Mouse (Mus musculus) adrenal gland, postnatal 25 days (tissue): ENCODE measurements around the gene Gm28051. TPM values are rescaled to one million over a fixed set of nuclear protein-coding genes. Genes with fewer than 3 reads are reported as not detected.

Source experiments
- DNase-seq: peaks from one replicate; pipeline ENCODE4 v3.0.0; 2021; ENCODE audit warnings: mixed read lengths
- long read RNA-seq: library from polyadenylated mRNA; stranded (forward); transcript quantifications from one replicate; pipeline ENCODE4 v2.0.0, GENCODE M21; 2021
- total RNA-seq: library from RNA; stranded (reverse); gene quantifications from 2 replicates; pipeline ENCODE4 v1.2.3, GENCODE M21; 2021

Gm28051 gene
- not detected in 2 replicates for total RNA-seq
- long read RNA-seq, result 0 reads

- peak; percentile 94 for DNase-seq
These were observed at the start of gene Gm28051, which contains the start of the genes Gon7 and Ubr7 for GRCm38 (mm10) chr12:102757689-102758402. Gene Gm28051 (minus strand): TSS chr12:102757765. Gene Gon7 (minus strand): TSS chr12:102757803. Gene Ubr7 (plus strand): TSS chr12:102757967.

- DNase-seq, result no peak
These were observed 42.0 kb upstream of the Gm28051 start for GRCm38 (mm10) chr12:102799528-102799927.

- no peak for DNase-seq
These were observed 30.4 kb upstream of the Gm28051 start for GRCm38 (mm10) chr12:102787927-102788326.

DNA sequence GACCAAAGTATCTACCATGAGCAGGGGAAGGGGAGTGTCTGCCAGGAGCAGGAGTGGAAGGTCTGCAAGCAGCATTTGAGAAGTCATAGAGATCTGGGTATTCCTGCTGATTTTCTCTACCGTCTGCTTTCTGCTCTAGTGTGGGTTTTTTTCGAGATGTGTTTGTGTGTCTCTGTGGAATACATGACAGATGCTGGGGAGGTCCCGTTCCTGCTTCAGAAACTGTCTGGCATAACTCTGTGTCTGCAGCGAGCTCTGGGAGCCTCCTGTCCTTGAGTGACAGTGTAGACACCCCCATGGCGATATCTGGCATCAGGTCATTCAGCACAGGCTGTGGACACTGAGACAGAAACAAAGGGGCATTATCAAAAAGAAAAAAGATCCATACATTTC is 28.0 kb upstream of the Gm28051 start:
- no peak for DNase-seq

DNA sequence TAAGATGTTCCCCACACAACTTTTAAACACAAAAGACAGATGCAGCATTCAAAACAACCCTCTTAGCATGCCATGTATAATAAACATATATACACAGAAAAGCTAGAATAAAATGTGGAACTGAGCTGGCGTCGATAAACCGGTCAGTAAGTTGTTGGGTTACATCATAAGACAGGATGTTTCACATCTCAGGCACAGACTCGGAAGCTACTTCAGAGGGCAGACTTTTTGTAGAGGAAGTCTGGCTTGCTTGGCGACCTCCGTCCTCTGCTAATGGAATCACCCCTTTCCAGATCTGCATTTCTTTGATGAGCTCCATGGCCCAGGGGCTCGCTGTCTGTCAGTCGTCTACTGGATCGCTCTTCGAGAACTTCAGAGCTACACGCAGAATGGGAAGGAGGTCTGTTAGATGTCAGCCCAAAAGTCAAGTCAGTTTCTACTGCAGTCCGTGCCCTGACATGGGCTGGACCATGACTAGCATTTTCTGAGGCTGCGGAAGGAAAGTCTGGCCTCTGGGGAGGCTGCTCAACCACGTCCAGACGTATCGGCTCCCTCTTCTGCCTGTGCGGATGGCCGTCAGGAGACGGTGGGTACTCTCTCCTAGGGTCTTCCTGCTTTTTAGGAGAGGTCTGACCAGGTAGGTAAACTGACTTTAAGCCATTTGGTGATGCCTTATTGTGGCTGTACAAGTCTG is 27.5 kb upstream of the Gm28051 start:
- DNase-seq, result no peak

GRCm38 (mm10) chr12:102782841-102783240 is 25.3 kb upstream of the Gm28051 start:
- no peak for DNase-seq

DNA sequence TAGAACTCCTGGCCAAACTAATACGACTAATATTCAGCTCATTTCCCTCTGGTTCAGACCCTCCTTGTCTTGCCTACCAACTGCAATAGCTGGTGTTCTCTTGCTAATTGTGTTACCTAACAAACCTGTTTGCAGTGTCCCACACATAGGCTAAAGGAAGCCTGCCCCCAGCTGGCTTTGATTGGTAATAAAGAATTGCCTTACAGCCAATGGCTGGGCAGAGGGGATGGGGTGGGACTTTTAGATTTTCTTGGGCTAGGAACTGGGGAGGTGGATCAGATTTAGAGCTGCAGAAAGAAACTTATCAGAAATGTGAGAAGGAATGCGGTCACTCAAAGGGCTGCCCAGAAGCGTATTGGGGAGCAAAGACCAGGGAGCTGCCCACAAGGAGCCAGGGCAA is 21.9 kb upstream of the Gm28051 start:
- no peak for DNase-seq

DNA sequence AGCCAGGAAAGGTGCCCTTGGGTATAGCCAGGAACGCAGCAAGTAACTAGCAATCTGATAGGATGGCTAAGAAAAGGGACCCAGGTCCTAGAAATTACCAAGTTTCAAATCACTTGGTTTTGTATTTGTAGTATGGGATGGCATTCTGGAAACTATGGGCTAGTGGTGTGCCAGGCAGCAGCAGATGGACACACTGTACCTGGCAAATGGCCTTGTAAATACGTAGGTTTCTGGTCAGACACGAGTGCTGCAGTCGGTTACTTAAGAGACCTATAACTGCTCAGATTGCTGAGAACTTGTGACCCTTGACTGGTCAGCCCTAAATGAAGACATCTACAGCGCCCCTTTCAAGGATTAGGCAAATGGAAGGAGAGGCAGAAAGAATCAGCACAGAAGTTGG is 20.6 kb upstream of the Gm28051 start:
- DNase-seq, result no peak

DNA sequence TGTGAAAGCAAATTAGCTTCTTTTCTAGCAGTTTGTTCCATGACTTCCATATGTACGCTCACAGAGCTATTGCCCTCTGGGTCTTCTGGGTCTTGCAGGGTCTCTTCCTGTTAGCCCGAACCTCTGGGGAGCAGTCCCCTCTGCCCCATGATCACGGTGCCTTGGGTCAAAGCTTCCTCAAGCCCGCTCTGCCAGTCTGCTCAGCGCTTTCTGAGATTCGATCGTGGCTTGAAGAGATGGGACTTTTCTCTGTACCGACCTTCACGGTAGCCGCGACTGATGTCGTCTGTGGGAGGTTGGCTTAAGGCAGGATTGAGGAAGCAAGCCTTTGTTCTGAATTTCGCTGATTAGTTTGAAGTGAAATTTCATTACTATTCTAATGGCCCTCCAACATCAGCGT is 18.5 kb upstream of the Gm28051 start:
- DNase-seq, result no peak

GRCm38 (mm10) chr12:102772676-102773075 is 15.1 kb upstream of the Gm28051 start:
- no peak for DNase-seq

- DNase-seq, result no peak
These were observed 14.0 kb upstream of the Gm28051 start for GRCm38 (mm10) chr12:102771601-102772000.

- no peak for DNase-seq
These were observed 11.4 kb upstream of the Gm28051 start for GRCm38 (mm10) chr12:102769000-102769399.

GRCm38 (mm10) chr12:102763696-102764095 is 6.1 kb upstream of the Gm28051 start:
- peak; percentile 39 for DNase-seq

- DNase-seq, result no peak
These were observed 4.1 kb upstream of the Gm28051 start for GRCm38 (mm10) chr12:102761668-102762067.

DNA sequence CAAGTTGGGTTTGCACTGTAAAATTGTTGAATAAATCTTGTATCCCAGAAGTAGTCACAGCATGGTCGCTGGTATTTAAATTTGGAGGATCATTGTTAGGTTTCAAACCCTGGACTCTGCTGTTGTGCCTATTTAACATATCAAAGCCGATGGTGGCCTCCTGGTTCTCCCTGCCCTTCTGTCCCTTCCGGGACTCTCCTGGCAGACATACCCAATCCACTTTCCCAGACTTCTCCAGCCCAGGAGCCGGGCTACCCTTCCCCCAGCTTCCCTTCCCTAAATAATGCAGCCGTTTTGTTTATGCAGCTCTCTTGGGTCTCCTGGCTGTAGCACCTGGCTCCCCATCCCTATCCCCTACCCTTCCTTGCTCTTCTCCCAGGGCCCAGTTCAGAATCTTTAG is 1.4 kb upstream of the Gm28051 start:
- no peak for DNase-seq

GRCm38 (mm10) chr12:102758403-102758756 is 815 bp upstream of the Gm28051 start, which contains the start of gene Gm20604:
Gene Gm20604 (minus strand): TSS chr12:102758672.
- DNase-seq, result no peak

DNA sequence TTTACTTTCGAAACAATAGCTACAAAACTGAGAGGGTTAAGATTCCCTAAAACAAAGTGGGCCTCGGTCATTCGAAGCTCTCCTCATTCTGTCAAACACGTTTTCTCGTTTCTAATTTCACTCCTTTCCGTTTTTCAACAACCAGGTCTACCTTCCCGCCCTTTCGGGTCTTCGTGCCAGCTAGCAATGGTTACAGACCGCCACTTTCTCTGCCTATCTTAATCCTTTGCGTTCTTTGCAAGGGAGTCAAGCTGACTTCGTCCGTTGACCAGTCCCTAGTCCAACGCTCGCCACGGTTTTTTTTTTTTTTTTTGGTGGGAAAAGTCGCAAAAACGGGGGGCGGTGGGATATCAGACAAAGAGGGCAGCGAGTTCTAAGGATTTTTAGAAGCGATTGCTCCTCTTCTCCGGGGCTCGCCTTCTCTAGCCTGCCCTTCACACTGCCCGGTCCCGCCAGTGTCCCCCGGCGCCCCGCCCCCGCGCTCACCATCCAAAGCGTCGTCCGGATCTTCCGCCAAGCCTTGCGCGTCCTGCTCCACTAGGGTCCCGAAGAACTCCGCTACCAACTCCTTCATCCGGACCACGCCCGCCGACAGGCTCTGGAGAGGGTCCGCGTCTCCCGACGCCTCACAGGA is 393 bp downstream of the Gm28051 start:
- peak; percentile 87 for DNase-seq

DNA sequence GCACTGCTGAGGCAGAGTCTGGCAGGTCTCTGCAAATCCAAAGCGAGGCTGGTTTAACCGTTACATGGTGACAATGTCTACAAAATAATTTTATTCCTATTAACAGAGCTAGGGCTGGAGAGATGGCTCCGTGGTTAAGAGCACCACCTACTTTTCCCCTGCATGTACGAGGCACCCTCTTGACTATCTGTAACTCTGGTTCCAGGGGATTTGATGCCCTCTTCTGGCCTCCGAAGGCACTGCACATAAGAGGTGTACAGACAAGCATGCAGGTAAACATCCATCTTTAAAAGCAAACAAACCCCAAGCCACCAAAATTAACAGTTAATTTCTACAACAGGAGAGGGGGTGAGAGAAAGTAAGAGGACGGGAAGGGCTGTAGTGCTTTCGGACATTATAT is 1.3 kb downstream of the Gm28051 start:
- no peak for DNase-seq

DNA sequence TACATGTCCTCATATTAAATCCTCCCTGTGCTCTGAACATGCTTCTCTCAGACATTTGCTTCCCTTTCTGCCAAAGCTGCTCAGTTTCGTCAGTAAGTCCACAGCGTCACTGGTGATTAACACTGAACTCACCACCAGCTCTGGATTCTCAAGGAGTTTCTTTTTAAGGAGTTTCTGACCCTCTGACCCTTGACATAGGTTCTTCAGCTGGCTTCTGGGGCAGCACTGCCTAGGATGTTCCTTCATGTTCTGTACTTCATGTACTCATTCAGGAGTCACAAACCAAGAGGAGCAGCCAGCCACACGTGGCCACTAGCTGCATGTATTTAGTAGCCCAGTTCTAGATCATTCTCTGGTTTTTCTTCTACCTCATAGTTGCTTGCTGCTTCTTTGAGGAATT is 9.3 kb downstream of the Gm28051 start:
- DNase-seq, result no peak

DNA sequence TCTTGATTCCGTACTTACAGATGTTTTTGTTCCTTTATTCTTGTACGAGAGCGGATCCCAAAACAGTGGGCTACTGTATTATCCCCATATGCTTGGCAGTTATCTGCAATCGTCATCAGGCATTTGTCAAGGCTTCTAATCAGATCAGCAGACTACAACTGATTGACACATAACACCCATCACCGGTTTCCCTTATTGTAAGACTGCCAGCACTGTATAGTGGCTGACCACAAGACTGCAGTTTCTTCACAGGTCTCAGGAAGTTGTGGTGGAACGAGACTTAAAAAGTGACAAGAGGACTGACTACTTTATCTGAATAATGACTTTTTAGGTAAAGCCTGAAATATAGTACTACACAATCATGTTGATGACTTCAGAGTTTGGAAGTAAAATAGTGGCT is 12.7 kb downstream of the Gm28051 start:
- DNase-seq, result no peak

- DNase-seq, result peak; percentile 92
These were observed 13.7 kb downstream of the Gm28051 start, which contains the start of the genes Moap1 and Tmem251 for GRCm38 (mm10) chr12:102743589-102744574. Gene Moap1 (minus strand): TSS chr12:102743661. Gene Tmem251 (plus strand): TSS chr12:102743762.

- DNase-seq, result no peak
These were observed 14.5 kb downstream of the Gm28051 start for GRCm38 (mm10) chr12:102743036-102743588.
